Mouse (Mus musculus) thymus, adult 2 months (tissue): ENCODE results near the gene Egfl8. TPM values are rescaled to one million over a fixed set of nuclear protein-coding genes. Genes with fewer than 3 reads are reported as not detected.
A peak's percentile ranks its signal among the peaks of the same experiment; 100 is the strongest.

Experiments used
- DNase-seq: peaks from one replicate; pipeline ENCODE4 v3.0.0; 2021
- H3K27ac ChIP-seq: fragments of 200-500 bp; 2 replicates; pipeline ENCODE4 v1.5.1; 2012; ENCODE audit warnings: low read length, control low read depth; ENCODE audit not compliant: control insufficient read depth, insufficient read depth
- H3K27me3 ChIP-seq: fragments of 200-500 bp; 2 replicates; pipeline ENCODE4 v1.6.1; 2012; ENCODE audit warnings: mild to moderate bottlenecking, low read length, moderate library complexity, mixed read lengths; ENCODE audit not compliant: control insufficient read depth, insufficient read depth
- H3K36me3 ChIP-seq: fragments of 200-500 bp; 2 replicates; pipeline ENCODE4 v1.6.1; 2012; ENCODE audit warnings: mild to moderate bottlenecking, low read length, moderate library complexity; ENCODE audit not compliant: control insufficient read depth, insufficient read depth
- H3K4me1 ChIP-seq: fragments of 200-500 bp; replicated peaks from 2 replicates; pipeline ENCODE4 v1.6.1; 2012; ENCODE audit warnings: low read length; ENCODE audit not compliant: control insufficient read depth, insufficient read depth
- H3K4me3 ChIP-seq: fragments of 200-500 bp; 2 replicates; pipeline ENCODE4 v1.5.1; 2012; ENCODE audit warnings: mild to moderate bottlenecking, low read length, control low read depth, moderate library complexity; ENCODE audit not compliant: control insufficient read depth, insufficient read depth
- CTCF ChIP-seq: fragments of 200-500 bp; IDR thresholded peaks from 2 replicates; pipeline ENCODE4 v1.5.1; 2012; ENCODE audit warnings: mild to moderate bottlenecking, control low read depth, low read length, moderate library complexity, borderline replicate concordance; ENCODE audit not compliant: control insufficient read depth, poor library complexity, insufficient read depth; ENCODE audit errors: extremely low read depth
- POLR2A ChIP-seq: fragments of 200-500 bp; IDR thresholded peaks from 2 replicates; pipeline ENCODE4 v1.6.1; 2012; ENCODE audit warnings: mild to moderate bottlenecking, low read length, control low read depth, moderate library complexity; ENCODE audit not compliant: control insufficient read depth, poor library complexity, insufficient read depth; ENCODE audit errors: extremely low read depth
- WGBS: fragments of 180-500 bp; shearing (Covaris S2); methylation state at CpG from one replicate; pipeline ENCODE4 v1.1.7; 2018; 5-methylcytosine and 5-hydroxymethylcytosine counted together
- polyA plus RNA-seq: library from polyadenylated mRNA; depleted of rRNA; stranded (reverse); fragments of >200 nt; gene quantifications from 2 replicates; pipeline ENCODE4 v1.2.3, GENCODE M21; 2012

The Egfl8 gene
- polyA plus RNA-seq, 1 experiment, result 16.0 TPM

- Histone ChIP-seq H3K27ac (no peak overlapping the region), H3K27me3 (no peaks in the 10 kb centered on the region), H3K4me1 (0 out of 2 replicates have a peak, but pooled peaks cover under 1% of the 10 kb centered on the region), H3K36me3 (peaks cover 31% of the 10 kb centered on the region), H3K4me3 (no peak overlapping the region)
- no peak for TF ChIP-seq CTCF
- no peak for TF ChIP-seq POLR2A
- no peak for DNase-seq
- WGBS, result 93% methylated on average over 10 of the region's 10 CpGs
Measured at GRCm38 (mm10) chr17:34613830-34614229, 1.9 kb downstream of the Egfl8 start.

GRCm38 (mm10) chr17:34613054-34613645 is 2.6 kb downstream of the Egfl8 start:
- H3K4me1 ChIP-seq, result peaks cover 8% of the 10 kb centered on the region
- TF ChIP-seq CTCF (no peak), POLR2A (no peak)
- H3K36me3 ChIP-seq, result peaks cover 31% of the 10 kb centered on the region
- no peaks in the 10 kb centered on the region for H3K27me3 ChIP-seq
- H3K27ac ChIP-seq, result no peak overlapping the region
- no peak for DNase-seq
- no peak overlapping the region for H3K4me3 ChIP-seq
- WGBS, result 89% methylated on average over 11 of the region's 11 CpGs

- 96% methylated on average over 8 of the region's 8 CpGs for WGBS
- no peak overlapping the region for H3K4me3 ChIP-seq
Measured at GRCm38 (mm10) chr17:34611050-34611449, 4.7 kb downstream of the Egfl8 start.

GRCm38 (mm10) chr17:34607997-34608396 is 7.8 kb downstream of the Egfl8 start:
- Histone ChIP-seq H3K27ac (no peak overlapping the region), H3K4me3 (no peak overlapping the region), H3K36me3 (peaks cover 12% of the 10 kb centered on the region), H3K27me3 (no peaks in the 10 kb centered on the region), H3K4me1 (peaks cover 28% of the 10 kb centered on the region)
- WGBS, result 89% methylated on average over 7 of the region's 7 CpGs
- no peak for TF ChIP-seq POLR2A
- TF ChIP-seq CTCF, result no peak
- DNase-seq, result no peak

More at GRCm38 (mm10) chr17:34611050-34611449, 4.7 kb downstream of the Egfl8 start:
- Histone ChIP-seq H3K27ac (no peak overlapping the region), H3K36me3 (peaks cover 21% of the 10 kb centered on the region), H3K27me3 (no peaks in the 10 kb centered on the region), H3K4me1 (peaks cover 17% of the 10 kb centered on the region)
- no peak for DNase-seq
- TF ChIP-seq CTCF (no peak), POLR2A (no peak)

DNA sequence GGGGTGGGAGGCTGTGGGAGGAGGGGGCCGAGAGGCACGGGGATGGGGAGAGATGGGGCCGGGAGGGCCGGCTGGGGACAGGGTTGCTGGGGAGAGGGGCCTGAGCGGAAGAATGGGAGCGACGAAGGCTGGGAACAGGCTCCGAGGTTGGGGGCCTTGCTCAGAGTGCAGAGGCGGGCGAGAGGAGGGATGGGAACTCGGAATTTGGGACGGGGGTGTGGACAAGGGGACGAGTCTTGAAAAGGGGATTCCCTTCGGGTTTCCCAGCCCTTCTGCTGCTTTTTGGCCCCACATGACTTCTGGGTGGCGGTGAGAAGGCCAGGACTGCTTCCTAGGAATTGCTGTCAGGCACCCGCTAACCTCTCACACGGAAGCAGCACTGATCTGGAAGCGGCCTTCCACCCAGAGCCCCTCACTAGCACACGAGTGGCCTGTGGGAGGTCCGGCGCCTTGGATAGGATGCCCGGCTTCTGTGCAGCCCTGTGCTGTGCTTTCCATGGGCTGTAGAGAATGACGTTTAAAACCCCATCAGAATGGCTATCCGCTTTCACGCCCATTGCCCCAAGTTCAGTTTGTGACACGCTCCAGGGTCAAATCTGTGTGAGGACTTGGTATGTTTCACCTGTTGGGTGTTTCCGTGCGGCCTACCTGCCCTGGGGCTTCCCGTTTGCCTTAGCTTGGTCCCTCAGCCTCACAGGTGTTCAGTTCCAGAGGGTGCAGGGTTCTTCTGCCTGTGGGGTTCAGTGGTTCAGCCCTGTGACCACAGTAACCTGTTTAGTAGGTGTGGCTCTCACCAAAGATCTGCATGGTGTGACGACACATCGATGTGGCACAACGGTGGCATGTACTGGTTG is 9.4 kb downstream of the Egfl8 start:
- Histone ChIP-seq H3K27me3 (no peaks in the 10 kb centered on the region), H3K27ac (peak overlapping the region; percentile 8; the same call in 1 of the 2 replicates), H3K36me3 (no peaks in the 10 kb centered on the region; the same call in 1 of the 2 replicates), H3K4me3 (peak overlapping the region; percentile 62), H3K4me1 (peaks cover 36% of the 10 kb centered on the region)
- 9% methylated on average over 32 of the region's 32 CpGs for WGBS
- TF ChIP-seq POLR2A, result no peak
- no peak for TF ChIP-seq CTCF
- no peak for DNase-seq

DNA sequence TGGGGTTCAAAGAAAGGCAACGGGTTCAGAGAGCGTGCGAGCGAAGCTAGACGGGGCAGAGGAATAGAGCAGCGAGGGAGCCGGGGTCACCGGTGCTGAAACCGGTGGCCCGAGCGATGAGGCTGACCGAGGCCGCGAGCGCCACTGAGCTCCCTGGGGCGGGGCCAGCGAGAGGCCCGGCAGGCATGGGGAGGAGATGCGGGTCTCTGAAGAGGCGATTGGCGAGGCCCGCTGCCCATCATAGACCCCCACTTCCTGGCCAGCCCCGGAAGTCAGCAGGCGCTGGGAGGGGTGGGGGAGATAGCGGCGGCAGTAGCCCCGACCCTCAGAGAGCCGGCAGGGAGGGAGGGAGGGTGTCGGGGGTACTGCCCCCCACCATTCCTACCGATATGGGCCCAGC is 10.2 kb downstream of the Egfl8 start:
- Histone ChIP-seq H3K36me3 (no peaks in the 10 kb centered on the region), H3K4me3 (peak overlapping the region; percentile 62), H3K27me3 (no peaks in the 10 kb centered on the region), H3K4me1 (peaks cover 36% of the 10 kb centered on the region), H3K27ac (peak overlapping the region; percentile 68)
- peak; percentile 70; the same call in 1 of the 2 replicates for TF ChIP-seq POLR2A
- peak; percentile 15; the same call in 1 of the 2 replicates for TF ChIP-seq CTCF
- WGBS, result 1% methylated on average over 30 of the region's 30 CpGs
- peak; percentile 97 for DNase-seq
